Mouse (Mus musculus) testis, postnatal 10 days (tissue): ENCODE results near the gene Pip5k1b.
"Not testable (repeated sequence)": the region's sequence is repeated elsewhere in the genome, so short reads cannot be mapped to it uniquely, and the experiment has no call there.

Experiments
- DNase-seq: peaks from one replicate; pipeline ENCODE4 v3.0.0; 2021; ENCODE audit warnings: low spot score

Gene Pip5k1b

DNA sequence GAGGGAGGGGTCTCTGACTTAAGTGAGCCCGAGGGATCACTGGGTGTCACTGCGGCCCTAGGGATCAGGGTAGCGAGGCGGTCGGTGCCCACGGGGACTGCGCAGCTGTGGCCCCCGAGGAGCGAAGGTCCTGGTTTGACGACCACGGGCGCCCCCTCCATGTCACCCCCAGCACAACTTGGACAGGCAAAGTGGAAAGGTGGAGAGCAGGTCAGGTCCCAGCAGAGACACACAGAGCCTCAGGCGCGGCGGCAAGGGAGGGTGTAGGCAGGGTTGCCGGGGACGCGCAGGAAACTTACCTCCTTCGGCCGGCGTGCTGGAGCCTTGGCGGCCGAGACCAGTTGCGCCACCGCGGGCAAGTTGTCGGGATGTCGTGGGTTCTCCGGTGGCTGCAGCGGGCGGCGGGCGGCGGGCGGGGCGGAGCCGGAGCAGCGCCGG is at the start of gene Pip5k1b:
Pip5k1b (minus strand) TSS at position 407 of the 438 bp plus-strand sequence.
- DNase-seq: peak; percentile 72

DNA sequence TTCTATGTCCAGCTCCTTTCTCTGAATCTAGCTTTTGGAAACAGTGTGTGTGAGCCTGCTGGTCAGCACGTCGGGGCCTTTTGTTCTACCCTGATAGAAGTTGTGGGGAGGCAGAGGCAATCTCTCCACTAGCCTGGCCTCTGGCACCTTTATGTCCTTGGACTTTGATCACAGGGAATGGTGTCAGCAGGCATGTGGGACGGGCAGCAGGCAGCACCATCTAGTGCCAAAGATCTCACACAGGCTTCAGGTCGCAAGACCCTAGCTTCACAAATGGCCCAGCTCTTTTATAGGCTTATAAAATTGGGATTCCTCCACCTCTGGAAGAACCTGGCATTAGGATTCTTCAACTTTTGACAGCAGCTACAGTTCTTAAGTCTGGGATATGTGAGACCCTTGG is 48.4 kb upstream of the Pip5k1b start:
- DNase-seq: no peak

DNA sequence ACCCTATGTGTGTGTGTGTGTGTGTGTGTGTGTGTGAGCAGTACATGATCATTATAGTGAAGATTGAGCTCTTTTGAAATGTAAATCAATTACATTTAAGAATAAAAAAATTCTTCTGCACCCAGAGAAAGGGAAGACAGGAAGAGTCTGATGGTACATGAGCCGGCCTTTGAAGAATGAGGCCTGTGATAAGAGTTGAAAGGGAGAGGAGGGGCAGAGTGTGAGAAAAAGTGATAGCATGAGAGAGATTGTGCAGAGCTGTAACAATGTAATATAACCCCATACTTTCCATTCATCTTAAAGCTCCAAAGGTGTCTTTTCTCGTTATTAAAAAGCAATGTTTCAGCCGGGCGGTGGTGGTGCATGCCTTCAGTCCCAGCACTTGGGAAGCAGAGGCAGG is 47.8 kb upstream of the Pip5k1b start:
- no peak for DNase-seq

DNA sequence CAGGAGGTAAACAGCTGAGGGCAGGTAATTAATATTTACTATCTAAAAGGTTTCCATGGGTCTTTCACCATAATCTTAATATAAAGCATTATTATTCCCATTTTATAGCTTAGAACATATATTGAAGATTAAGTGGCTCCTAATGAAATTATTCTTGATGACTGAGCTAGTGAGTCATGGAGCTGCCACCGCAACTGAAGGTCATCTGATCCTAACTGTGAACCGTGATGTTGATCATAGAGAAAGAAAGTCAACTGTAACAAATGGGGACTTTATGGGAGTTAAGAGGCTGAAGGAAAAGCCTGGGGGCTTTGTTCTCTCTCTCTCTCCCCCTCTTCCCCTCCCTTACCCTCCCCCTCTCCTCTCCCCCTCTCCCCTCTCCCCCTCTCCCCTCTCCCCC is 31.1 kb upstream of the Pip5k1b start:
- no peak for DNase-seq

DNA sequence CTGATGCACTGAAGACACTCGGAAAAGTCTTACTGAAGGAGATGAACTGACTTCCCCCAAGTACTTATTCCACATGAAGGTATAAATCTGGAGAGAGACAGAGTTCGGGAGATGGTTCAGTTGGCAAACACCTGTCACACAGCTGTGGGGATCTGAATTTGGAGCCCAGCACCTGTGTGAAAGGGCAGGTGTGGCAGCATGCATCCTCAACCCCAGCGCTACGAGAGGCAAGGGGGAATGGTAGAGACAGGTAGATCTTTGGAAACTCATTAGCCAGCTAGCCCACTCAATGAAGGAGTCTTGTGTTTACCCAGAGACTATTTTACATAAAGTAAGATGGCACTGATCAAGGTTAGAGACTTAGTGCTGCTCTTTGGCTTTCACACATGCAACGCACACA is 29.5 kb upstream of the Pip5k1b start:
- no peak for DNase-seq

DNA sequence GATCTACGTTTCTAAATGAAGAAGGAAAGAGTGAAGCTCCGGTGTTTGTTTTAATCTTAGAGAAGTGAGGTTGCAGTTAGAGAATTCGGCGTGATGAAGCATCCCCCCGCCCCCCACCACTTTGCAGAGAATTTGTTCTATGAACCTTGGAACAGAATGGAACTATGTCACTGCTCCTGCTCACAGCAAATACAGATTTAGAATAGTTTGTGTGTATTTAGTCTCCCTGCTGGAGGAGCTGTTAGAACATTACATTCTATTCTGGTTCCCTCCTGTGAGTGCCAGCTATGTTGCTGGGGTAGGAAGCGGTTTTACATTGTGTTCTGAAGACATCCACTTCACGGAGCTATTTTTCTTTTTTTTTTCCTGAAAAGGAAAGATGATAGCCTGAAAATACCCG is 28.3 kb upstream of the Pip5k1b start:
- DNase-seq: no peak

DNA sequence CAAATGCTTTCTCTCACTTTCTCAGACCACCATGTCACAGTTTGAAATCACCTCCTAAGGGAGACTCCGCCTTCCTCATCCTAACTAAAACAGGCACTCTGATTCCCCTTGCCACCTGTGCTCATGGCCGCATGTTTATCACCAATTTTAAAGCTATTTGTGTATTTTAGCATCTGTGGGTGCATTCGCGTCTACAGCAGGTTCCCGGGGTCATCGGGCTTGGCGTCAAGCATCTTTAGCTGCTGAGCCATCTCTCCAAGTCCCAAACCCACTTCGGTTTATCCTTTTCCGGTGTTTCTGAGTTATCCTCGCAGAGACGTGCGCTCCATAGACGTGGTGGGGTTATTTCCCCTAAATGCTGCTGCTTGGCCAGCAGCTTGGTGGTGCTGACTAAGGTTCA is 20.5 kb upstream of the Pip5k1b start:
- no peak for DNase-seq

DNA sequence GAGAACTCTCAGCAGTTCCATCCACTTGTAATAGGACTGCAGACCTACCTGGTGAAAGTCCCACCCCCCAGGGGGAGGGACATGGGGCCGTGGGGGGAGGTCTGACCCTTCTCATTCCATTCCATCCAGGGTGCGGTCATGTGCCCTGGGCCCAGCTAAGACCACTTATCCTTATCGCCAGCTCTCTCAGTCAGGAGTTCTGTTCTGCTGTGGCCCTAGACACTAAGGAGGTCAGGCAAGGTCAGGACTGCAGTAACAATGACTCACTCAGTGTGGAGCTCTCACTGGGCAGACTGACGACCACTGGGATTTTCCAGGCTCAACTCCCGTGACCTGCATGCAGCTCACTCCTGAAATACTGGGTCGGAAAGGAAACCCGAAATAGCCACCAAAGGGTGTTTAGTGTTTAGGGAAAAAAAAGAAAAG is 16.1 kb upstream of the Pip5k1b start:
- no peak for DNase-seq

DNA sequence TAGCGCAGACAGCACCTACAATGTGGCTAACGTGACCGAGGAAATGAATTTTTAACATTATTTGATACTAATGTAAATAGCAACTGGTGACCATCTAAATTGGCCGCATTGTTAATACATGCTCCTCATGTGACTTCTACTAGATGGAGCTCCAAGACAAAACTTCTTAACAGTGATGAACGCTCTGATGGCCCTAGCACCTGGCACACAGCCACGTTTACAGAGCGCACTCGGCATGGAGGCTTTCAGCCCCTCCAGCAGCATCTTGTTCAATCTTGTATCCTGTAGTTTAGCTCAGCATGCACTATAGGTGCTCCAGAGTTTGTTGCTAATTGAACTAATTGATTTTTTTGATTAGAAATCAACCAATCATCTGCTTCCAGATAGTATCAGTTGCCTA is 15.3 kb upstream of the Pip5k1b start:
- DNase-seq: no peak

DNA sequence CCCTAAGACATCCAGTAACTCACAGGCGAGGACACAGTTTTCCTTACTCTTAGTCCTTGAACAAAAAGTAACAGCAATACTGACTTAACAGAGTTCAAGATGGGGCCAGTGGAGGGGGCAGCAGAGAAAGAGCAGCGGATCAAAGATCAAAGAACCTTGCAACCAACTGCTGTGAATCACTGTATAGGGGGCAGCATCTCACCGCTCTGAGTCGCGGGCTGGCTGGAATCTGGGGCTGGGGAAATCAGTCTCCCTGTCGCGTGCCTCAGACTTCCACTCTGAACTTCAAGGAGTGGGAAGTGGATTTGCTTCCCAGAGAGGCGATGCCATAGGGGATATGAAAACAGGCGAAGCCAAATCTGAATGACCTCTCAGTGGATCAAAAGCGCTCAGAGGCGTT is 1.8 kb upstream of the Pip5k1b start:
- peak; percentile 52 for DNase-seq

DNA sequence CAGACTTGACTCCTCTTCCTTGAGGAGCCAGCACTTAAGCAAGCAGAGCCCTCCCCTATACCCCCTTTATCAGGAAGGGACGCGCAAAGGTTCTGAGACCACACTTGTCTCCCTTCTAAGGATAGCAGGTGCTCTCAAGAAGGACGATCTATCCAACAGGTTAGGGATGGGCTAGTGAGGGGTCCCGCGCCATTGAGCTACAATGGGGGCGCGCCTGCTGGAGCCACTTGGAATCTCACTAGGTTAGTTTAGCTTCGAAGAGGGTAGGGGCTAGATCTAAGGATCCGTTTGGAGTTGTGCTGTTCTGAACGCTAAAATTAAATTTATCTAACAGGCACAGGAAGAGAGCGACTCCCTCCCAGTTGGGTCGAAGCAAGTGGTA is 904 bp upstream of the Pip5k1b start:
- DNase-seq: no peak

DNA sequence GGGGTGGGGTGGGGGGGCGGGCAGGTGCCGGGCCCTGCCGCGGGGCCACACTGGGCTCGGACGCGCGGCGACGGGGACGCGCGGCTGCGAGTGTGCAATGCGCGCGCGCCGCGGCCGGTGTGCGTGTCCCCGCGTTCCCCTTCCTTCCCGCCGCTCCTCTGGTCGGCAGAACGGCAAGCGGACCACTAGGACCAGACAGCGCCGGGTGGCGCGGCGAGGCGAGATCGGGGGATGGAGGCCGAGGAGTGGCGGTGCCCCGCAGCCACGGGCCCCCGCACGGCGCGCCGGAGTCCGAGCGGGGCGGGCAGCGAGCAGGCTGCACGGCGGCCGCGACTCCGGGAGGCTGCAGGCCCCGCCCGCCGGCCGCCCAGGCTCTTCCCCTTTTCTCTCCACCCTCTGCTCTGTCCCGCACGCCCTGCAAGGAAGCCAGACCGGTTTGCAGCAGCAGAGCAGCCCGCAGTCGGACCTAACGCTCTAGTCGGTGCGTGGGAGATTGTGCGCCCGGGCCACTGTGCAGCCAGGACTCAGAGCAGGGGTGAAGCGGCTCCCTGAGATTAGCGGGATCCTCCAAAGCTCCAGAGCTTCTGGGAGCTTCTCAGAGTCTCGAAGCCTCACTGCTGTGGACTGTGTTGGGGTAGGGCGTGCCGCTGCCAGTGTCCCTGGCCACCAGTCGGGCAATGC is 372 bp upstream of the Pip5k1b start:
- peak; percentile 79 for DNase-seq

DNA sequence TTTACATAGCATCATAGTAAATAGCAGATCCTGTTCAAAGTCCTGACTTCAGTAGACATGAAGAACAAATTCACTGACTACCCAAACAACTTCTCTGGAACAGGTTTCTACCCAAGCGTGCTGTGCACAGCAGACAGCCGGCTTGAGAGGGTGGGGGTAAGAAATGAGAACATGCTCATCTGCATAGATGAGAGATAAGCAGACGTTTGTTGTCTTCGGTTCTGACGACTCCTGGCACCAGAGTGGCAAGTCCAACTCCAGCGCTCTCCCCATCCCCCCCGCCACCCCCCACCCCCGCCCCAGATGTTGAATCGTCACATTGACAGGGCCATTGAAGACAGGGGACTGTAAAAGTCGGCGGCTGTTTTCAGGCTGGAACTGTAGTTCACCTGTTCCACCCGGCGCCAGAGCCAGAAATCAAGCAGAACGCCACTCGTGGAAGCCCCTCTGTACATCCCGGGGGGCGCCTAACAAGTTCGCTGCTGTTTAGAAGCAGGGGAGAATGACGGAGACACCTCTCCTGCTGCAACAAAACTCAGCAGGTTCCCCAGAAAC is 684 bp downstream of the Pip5k1b start:
- no peak for DNase-seq

DNA sequence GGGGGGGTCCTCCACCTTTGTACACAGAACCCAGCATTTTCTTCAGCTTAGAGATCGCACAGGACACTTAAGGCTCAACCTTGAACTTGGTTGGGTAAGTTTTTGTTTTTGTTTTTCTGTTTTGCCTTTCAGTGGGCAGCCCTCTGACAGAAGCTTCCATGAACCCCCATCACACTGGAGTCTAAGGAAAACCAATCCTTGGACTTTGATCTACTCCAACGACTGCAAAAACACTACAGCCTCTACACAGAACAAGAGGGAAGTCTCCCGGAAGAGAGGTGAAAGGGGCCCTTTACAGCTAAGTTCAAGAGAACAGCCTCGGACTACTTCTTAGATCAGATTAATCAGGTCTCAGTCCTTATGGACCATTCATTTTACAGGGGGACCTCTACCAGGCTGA is 1.2 kb downstream of the Pip5k1b start:
- DNase-seq: no peak

DNA sequence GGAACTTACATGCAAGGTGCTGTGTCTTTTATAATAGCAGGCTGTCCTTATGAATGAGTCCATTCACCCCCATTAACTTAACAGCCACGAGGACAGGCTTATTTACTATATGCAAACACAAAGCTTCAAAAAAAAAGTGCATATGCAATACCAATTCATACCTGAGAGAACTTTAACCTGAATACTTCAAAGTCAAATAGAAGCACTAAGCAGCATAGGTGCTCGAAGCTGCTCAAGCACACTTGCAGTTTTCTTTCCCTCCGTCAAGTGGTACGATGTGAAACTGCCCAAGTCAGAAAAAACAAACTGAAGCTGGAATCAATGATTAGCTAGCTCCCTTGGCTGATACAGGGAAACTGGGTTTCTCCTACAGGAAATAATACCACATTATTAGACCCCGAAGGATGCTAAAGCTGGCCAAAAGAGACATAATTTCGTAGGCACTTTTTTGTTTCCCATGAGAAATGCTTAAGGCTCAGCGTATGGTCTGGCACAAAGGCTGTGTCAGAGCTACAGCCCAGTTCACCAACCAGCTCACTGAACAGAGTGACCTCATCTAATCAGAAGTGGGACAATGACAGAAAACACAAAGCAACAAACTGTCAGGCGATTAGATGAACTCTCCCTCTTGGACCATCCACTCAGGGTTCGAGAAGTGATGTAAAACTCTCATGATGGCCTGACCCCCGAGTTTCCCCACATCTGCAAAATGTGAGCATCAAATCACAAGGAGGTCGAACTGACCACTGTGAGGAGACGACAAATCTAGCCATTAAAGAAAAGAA is 2.2 kb downstream of the Pip5k1b start:
- DNase-seq: no peak

DNA sequence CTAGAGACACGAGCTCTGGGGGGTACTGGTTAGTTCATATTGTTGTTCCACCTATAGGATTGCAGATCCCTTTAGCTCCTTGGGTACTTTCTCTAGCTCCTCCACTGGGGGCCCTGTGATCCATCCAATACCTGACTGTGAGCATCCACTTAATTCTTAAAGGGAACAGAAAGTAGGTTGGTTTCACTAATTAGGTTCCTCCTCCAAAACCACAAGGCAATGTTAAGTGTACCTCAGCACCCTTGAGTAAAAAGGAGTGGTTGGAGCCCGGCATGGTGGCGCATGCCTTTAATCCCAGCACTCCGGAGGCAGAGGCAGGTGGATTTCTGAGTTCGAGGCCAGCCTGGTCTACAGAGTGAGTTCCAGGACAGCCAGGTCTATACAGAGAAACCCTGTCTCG is 3.0 kb downstream of the Pip5k1b start:
- DNase-seq: not testable (repeated sequence)

DNA sequence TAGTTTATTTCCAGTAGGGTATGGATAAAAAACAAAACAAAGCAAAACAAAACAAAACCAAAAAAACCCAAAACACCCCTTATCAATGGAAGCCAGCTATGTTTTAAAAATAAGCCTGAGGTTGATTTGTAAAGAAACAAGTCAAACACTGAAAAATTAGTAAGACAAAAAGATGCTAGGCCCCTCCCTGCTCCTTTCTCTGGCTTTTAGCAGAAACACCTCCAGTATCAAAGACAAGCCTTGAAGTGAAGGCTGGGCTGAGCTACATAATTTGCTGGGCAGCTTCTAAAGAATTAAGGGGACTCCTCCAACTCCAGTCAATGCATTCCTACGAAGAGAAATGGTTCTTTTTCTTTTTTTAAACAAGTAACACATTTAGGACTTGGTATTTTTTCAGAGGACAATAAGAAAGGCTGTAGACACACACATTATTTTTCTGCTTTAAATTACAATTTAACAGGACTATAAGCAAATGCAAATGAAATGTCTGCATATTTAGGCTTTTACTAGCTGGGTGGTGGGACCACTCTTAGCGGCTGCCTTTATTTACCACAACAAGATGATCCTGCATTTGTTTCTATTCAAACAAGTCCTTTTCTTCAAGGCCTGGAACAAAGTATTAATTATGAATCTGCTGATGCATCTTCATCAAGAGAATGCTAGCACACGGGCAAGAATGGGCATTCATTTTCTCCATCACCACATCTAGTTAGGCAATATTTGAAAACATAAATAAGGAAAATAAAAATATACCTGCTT is 4.3 kb downstream of the Pip5k1b start:
- no peak for DNase-seq

DNA sequence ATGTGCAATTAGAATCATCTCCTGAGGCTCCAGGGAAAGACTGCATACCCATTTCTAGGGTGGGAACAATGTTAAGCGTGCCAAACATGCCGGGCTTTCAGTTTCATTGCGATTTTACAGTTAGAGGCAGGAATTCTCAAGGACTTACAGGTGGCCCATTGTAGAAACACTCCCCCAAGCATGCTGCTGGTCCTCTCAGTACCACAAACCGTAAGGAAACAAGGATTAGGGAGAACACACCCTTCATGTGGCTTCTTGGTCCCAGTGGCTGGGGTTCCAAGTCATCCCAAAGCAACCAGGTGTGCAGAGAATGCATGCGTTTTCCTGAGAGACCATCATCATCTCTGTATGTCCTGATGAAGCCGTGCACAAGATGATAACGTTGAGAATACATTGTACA is 4.9 kb downstream of the Pip5k1b start:
- no peak for DNase-seq

DNA sequence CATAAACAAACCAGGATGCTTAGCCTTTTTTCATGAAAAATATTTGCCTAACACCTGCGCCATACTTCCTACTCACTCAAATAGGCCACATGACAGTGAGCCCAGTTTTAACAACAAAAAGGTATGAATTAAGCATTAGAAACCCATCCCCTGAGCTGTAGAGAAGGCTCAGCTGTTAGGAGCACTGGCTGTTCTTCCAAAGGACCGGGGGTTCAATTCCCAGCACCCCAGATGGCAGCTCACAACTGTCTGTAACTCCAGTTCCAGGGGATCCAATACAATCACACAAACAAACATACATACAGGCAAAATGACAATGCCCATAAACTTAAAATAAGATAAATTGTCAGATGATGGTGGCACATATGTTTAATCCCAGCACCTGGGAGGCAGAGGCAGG is 5.7 kb downstream of the Pip5k1b start:
- DNase-seq: no peak

DNA sequence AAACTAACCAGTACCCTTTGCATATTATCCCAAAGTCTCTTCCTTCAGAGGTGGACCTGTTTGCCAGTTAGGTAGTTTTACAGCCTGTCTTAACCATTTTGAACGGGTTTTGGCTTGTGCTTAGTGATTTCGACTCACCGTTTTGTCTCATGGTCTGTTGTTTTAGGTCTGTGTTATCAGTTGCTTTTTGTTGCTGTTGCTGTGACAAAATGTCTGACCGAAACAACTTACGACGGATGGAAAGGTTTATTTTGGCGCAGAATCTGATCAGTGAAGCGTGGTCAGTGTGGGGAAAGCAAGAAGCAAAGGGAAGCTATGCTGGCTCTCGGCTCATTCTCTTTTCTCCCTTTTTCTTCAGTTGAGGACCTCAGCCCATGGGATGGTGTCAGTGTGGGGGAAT is 7.3 kb downstream of the Pip5k1b start:
- no peak for DNase-seq

DNA sequence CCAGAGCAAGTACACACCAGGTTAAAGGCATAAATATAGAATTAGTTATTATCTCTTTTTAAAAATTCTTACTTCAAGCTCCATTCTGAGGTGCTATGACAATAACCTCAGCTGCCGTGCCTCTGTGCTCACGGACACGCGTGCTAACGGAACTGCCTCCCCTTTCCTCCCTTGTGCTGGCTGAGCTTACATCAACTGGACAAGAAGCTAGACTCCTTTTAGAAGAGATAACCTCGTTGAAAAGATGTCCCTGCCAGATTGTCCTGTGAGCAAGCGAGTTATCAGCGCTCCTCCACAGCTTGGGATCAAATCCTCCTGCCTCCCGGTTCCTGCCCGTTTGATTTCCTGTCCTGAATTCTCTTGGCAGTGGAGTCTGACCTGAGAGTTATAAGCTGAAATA is 9.5 kb downstream of the Pip5k1b start:
- no peak for DNase-seq
